Mouse (Mus musculus): ENCODE results near the gene Lsm5.

The Lsm5 gene

DNA sequence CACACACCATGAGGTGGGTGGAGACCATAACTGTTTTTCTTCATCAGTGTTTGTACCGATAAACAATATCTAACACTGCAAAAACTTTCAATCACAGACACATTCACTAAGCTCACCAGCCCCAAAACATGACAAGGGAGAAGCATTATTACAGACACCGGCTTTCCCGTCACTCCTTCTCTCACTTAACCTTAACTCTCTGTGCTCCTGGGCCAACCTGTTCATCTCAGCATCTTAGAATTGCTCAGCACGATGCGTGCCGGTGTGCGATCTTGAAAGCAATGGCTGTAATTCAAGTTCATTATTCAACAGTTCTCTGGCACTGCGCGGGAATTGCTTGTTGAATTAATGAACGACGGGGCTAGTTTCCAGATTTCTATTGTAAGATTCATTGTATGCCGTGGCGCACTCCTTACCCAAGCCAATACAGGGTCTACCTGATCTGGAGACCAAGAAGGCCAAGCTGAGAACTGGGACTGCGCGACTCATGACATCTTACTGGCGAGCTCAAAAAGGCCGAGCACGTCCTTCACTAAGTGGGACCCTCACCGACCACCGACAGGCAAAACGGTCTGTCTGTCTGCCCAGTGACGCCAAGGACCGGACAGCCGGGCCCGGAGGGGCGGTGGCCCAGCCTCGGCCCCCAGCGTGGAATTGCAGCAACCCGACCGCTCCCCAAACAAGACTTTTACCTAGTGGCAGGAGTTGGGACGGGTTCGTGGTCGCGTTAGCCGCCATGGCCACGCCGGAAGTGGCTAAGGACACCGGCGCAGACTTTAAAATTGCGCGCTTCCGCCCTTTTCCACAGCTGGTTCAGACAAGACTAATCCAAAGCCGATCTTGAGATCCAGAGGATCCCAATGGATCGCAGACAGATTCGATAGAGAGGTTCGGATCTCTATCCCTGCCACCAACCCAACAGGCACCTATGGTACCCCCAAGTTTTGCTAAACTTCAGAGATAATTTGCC is at the start of gene Lsm5:
Lsm5 (minus strand) TSS at position 780 of the 970 bp plus-strand sequence.
- peak; percentile 94 for DNase-seq (ENCODE audit: low spot score)

DNA sequence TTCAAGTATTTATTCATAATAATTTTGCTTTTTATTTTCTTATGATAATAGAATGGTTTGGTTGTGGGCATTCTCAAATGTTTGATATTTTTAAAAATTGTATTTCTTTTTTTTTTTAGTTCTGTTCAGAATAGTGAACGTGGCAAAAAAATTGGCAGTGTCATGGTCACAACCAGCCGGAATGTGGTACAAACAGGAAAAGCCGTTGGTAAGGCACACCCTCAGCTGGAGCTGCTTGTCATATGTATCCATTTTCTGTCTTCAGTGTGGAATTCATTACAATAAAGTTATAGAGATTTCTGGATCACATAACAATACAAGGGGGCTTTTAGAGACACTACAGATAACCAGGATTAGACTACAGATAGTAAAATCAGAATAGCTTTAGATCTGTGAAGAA is 49.2 kb upstream of the Lsm5 start:
- DNase-seq (ENCODE audit: low spot score): no peak

DNA sequence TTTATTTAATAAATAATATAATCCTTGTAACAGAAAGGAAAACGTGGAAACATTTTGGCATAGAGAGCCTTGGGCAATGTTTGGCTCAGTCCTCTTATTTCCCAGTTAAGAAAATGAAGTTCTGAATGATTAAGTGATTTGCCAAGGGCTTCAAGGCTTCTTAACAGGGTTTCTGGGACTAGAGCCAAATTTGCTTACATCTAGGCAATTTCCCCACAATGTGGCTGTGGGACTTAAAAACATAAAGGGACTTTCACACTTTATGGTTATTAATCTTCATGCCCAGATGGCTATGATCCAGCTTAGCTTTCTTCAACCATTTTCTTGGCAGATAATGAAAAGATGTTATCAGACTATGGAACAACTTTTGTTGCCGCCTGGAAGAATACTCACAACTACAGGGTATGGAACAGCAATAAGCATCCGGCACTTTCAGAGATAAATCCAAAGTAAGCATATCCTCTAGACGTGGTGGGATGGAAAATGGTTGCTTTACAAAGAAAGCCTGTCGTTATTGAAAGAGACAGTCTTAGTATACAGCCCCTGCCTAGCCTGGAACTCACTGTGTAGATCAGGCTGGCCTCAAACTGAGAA is 41.5 kb upstream of the Lsm5 start:
- no peak for DNase-seq (ENCODE audit: low spot score)

DNA sequence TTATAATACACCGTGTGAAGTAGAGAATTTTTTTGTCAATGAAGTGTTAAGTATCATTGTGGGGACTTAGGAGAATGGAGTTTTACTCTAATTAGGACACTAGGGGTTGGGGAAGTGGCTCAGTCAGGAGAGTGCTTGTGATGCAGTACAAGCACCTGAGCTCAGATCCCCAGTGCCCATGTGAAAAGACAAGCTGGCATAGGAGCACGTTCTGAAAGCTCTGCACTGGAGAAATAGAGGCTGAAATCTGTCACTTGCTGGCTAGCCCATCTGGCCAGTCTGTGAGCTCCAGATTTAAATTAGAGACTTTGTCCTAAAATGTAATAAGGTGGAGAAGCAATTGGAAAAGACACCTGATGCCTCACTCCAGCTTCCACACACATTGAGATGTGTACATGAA is 28.0 kb upstream of the Lsm5 start:
- no peak for DNase-seq (ENCODE audit: low spot score)

DNA sequence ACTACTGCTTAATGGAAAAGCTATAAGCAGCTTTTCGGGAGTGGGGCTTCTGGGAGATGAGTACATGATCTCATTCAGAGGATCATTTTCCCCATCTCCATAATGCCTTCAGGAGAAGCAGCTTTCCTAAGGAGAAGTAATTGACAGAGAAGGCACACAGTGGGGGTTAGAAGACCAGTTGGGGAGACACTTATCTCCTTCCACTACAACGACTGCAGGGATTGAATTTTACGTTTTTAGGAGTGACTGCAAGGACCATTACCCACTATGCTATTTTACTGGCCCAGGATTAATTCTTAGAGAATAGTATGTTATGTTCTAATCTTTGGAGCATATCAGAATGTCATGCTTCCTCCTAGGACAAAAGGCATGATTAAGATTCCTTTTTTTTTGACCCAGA is 16.4 kb upstream of the Lsm5 start:
- no peak for DNase-seq (ENCODE audit: low spot score)

DNA sequence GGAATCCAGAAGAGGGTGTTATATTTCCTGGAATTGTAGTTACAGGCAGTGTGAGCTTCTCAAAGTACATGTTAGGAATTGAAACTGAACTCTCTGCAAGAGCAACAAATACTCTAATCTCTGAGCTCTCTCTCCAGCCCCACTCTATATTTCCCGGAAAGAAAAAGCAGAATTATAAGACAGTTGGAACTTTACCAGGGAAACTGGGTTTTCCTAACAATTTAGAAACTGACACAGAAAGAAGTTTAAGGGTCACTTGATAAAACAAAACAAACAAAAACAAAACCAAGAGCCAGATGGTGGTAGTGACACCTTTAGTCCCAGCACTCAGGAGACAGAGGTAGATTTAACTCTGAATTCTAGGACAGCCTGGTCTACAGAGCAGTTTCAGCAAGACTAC is 14.6 kb upstream of the Lsm5 start:
- DNase-seq (ENCODE audit: low spot score): no peak

DNA sequence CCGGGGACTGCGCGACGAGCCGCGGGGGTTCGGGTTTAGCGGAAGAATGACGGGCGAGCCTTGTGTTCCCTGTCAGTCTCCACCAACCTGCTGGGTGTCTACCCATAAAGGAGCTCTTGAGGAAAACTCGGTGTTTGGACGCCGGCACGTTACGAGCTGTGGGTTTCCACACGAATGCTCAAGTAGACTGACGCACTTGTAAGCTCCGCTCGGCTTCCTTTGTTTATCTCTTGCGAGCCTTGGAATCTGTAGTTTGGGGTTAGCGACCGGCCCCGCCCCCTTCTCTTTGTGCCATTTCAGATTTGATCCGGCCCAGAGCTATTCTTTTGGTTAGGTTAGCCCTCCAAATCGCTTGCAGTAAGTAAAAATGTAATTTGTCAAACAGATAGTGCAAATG is 10.8 kb upstream of the Lsm5 start:
- peak; percentile 72 for DNase-seq (ENCODE audit: low spot score)

DNA sequence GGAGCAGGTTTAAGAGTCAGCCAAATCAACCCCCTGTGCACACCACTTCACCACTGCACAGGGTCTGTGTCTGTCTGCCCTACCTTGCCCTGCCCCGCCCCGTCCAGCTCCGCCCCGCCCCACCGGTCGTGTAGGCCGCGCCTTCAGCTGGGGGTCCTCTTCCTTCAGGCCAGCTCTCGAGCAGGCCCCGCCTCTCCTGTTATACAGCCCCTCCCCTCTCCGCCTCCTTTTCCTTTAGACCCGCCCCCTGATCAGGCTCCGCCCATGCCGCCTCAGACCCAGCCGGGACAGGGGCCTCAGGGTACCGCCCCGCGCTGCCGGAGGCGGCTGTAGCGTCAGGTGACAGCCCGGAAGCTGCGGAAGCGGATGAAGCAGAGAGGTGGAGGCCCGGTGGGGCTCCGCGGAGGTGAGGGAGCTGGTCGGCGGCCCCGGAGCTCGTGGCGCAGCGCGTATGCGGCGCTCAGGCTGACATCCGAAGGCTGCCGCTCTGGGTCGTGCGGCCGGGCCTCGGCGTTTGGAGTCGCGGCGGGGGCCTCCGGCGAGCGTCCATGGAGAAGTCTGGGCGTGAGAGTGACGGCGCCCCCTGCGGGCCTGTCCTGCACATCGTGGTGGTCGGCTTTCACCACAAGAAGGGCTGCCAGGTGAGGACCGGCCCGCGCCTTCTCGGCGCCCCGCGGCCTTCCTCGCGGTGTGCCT is 10.2 kb upstream of the Lsm5 start, which contains the start of gene Avl9:
Avl9 (plus strand) TSS at position 326 of the 696 bp plus-strand sequence.
- DNase-seq (ENCODE audit: low spot score): peak; percentile 94

DNA sequence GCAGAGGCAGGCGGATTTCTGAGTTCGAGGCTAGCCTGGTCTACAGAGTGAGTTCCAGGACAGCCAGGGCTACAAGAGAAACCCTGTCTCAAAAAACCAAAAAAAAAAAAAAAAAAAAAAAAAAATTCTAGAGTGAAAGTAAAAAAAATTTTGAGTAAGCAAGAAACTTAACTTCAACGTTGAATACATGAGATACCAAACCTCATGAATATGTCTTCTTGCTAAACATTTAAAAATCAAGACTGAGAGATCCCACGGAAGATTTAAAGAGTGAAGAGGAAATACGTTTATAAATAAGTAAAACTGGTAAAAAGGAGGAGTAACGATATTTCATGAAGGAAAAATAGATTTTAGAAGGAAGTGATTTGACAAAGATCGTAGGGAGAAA is 9.7 kb upstream of the Lsm5 start:
- DNase-seq (ENCODE audit: low spot score): no peak

DNA sequence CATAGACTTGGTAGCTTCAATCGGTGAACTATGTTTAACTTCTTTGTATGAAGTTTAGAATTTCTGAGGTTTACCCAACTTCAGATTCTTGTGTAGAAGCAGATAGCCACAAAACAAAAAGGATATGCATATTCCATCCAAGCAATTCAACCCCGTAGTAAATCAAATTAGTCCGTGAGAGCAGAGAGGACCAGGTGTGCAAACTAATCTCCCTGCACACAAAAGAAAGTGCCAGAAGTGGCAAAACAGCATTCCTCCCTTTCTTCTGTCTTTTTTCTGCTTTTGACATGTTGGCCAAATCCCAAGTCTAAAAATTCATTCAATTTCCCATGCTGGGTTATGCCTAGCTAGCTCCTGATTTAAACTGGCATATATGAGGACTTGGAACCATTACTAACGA is 12.1 kb downstream of the Lsm5 start:
- DNase-seq (ENCODE audit: low spot score): no peak

DNA sequence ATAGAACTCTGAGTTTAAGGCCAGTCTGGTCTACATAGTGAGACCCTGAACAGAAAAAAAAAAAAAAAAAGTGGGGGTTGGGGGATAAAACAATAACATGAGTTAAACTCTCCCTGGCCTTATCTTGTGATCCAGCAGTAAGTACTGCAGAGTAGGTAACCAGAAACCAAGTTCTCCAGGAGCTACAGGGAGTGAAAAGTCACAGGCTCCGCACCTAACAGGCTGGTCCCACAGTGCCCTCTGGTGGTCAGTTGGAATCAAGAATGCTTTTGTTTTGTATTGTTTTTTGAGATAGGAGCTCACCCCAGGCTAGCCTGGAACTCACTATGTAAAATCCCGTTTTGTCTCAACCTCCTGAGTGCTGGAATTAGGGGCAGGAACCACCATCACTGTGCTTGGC is 13.3 kb downstream of the Lsm5 start:
- peak; percentile 94 for DNase-seq (ENCODE audit: low spot score)

DNA sequence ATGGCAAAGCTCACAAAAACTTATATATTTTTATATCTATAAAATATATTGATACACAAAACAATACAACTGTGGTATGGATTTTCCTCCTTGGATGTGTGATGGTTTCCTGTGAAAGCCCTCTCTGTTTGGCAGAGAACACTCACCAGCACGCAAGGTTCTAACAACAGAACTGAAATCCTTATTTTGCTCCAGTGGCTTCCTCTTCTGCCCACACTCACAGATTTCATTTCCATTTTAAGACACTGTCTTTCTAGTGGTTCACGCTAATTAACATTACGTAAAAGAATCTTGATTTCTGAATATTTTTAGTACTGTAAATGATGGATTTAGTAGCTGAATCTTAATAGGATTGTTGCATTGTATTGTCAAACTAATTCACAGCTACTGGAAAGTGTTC is 16.3 kb downstream of the Lsm5 start:
- no peak for DNase-seq (ENCODE audit: low spot score)

DNA sequence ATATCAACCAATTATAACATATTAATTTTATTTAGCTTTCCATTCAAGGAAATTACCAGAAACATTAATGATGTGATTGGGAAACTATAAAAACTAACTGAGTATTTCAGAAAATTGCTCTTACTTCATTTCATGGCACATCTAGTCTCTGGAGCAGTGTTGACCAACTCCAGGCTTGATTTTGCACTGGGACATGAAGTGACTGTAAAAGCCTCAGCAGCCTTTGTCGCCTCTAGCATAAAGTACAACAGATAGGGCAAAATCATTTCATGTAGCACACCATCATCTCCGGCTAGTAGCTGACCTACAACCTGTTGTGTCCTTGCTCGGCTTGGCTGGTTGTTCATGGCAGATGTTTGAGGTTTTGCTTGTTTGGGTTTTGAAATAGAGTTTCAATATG is 40.1 kb downstream of the Lsm5 start:
- no peak for DNase-seq (ENCODE audit: low spot score)

DNA sequence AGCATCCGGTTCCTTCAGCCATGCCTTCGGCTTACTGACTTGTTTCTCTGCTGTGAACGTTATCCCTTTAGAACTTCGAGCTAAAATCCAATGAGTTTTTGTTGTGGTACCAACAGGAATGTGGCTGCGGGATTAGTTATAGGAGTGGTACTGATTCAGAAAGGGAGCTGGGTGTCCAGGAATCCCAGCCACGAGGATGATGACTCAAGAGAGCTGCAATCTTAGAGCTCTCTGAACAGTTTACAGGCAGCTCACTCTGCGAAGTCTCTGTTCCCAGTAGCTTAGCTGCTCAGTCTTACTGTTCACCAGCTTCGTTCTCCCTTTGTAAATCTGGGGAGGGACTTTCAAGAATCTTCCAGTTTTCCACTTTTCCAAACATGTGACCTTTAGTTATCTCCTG is 49.1 kb downstream of the Lsm5 start:
- DNase-seq (ENCODE audit: low spot score): no peak

DNA sequence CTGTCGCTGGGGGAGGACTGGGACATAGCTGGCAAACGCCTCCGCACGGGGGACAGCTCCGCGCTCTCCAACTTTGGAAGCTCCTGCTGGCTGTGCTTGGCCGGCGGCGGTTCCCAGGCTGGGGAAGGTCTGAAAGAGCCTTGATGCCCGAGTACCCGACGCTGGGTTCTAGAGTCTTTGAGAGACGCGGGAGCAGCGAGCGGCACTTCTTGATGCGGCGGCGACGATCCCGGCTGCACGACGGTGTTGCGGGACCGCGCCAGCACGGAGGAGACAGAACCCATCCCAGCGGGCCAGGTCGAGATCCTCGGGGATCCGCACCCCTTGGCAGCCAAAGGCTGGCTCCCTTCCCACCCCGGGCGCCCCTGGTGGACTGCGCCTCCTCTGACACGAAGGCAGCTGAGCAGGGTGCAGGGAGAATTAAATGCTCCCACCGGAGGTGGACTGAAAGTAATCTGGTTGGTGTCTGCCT is 52.4 kb downstream of the Lsm5 start:
- peak; percentile 60 for DNase-seq (ENCODE audit: low spot score)

Data from embryo, embryonic 10 days (tissue).